Mouse (Mus musculus): ENCODE measurements around the gene Adamts12. TPM values are rescaled to one million over a fixed set of nuclear protein-coding genes. Genes with fewer than 3 reads are reported as not detected.

Adamts12 gene
- polyA plus RNA-seq, 1 experiment from 2014 or later: 2.0 TPM

Other genes with a start within 250 kb of the Adamts12 start
- 23.2 and 29.0 TPM in 2 replicates for gene C1qtnf3, start 112.5 kb upstream of the Adamts12 start, polyA plus RNA-seq (2015; fragmentation: Nextera tagmentation; extraction: Ambion mirVana)
- gene Amacr, start 83.0 kb upstream of the Adamts12 start, polyA plus RNA-seq (2015; fragmentation: Nextera tagmentation; extraction: Ambion mirVana): 13.8 and 15.6 TPM in 2 replicates
- gene Slc45a2, start 64.1 kb upstream of the Adamts12 start, polyA plus RNA-seq (2015; fragmentation: Nextera tagmentation; extraction: Ambion mirVana): not detected in 2 replicates
- 0.95 and 1.4 TPM in 2 replicates for gene Rxfp3, start 26.8 kb upstream of the Adamts12 start, polyA plus RNA-seq (2015; fragmentation: Nextera tagmentation; extraction: Ambion mirVana)